Mouse (Mus musculus): ENCODE results near the gene Cd164l2. TPM values are rescaled to one million over a fixed set of nuclear protein-coding genes. Genes with fewer than 3 reads are reported as not detected.
A peak's percentile ranks its signal among the peaks of the same experiment; 100 is the strongest.

Cd164l2 gene
- total RNA-seq (2021): 1.4 and 1.5 TPM in 2 replicates
- long read RNA-seq, partial matches to known transcripts: 0 of 1 reads
- long read RNA-seq, other reads (novel, unspliced or antisense): 1 of 1 reads

DNA sequence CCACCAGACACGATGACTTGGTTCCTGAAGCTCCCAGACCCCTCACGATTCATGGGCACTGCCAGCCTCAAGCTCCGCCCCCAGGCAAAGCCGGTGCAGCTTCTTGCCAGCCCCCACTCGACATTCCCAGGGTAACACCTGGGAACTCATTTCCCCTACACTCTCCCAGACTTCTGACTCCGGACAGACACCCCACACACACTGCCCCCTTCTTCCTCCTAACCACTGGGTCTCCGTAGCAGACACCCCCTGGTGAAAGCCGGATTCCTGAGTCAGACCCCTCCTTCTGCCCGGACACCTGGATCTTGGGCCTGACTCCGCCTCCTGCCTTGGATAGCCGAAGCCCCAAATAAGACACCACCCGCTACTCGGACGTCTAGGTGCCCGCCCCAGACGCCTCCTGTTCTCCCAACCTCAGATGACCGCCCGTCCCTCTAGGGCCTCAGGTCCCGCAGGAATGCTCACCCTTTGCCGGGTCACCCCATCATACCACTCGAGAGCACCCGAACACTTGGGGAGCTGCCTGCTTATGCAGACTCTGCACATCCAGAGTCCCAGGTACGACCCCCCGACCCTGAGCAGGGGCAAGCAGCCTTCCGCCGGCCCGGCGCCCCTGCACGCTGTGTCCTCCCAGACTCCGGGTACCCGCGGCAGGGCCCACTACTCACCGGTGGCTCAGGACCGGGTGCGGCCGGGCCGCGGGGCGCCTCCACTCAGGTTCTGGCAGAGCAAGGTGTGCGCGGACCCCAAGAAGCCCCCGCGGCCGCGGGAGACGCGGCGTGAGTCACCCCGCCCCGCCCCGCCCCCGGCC, at the start of gene Cd164l2, which contains the start of gene Gpr3:
TSS of gene Cd164l2 (plus strand) at position 381 of the 811 bp plus-strand sequence.
TSS of gene Gpr3 (minus strand) at position 786 of the 811 bp plus-strand sequence.
- no peak for DNase-seq

DNA sequence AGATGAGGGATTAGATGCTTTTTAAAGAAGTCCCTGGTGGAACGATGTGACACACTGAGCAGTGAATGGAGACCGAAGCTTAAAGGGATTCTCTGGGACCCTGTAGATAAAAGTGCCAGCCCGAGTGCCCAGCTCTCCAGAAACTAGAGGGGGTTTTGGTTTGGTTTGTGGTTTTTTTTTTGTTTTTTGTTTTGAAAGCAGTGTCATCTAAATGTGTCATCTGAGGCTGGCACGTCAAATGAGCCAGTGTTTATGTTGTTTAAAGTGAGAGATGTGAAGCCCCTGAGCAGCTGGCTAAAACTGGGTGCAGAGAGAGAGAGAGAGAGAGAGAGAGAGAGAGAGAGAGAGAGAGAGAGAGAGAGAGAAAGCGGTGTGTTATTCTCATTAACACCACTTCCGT, 49.7 kb upstream of the Cd164l2 start:
- no peak for DNase-seq

DNA sequence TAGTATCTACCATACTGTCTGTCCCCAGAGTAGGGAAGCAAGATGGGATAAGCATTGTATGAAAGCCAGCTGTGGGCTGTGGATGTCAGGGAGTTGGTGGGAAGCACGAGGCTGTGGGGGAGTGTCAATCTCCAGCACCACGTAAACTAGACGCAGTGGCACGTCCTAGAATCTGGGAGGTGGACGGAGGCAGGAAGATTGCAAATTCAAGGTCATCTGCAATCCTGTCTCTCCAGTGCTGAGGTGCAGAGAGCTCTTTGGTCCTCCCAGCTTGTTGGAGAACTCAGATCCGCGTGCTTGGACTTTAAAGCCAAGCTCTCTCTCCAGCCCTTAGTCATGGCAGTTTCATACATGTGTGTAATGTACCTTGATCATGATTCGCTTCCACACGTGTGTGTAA, 45.2 kb upstream of the Cd164l2 start:
- no peak for DNase-seq

DNA sequence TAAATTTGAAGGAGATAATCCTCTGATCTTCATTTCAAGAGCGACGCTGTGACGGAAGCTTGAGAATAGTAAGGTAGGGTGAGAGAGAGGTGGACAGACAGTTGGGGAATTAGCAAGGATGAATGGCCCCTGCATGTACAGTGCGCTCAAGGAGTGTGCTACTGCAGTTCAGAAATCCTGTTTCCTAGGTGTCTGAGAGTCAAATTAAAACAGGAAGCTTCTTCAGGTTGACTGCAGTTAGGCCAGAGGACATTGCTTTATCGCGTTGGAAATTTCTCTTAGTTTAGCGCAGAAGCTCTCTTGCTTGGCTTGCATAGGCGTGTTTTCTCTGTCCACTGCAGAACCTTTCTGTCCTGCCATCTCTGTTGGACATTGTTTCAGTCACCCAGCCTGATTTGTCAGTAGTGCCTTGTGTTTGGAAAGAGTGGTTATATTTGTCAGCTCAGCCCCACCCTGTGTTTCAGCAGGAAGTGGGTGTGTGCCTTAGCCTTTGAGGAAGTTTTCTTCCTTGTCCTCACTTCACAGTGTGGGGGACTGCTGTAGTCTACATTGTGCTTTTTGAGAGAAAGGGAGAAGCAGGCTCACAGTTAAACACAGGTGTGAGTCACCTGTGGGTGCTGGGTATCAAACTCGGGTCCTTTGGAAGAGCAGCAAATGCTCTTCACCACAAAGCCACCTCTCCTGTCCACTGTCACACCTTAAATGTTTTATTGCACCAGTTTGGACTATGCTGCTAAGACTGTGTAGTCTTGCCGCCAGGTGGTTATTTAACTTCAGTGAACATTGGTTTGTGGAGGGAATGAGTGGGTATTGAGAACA, 42.5 kb upstream of the Cd164l2 start:
- DNase-seq: no peak

DNA sequence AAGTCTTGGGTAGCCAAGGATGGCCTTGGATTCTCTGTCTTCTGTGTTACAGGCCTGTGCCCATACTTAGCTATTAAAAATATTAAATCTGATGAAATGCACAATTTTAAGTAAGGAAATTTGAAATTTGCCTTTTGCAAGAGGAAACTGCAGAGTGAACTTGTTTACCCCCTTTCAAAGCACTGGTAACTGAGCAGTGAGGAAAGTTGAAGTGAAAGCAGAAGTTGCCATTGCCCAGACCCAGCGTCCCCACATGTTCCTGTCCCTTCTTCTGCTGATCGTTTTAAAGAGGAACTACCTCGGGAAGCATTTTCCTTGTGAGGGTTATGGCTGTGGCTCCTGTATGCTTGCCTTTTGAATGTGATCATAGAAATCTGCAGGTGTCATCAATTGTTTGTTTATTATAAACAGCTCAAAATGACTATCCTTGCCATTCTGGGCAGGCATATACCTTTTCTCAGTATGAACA, 41.8 kb upstream of the Cd164l2 start:
- DNase-seq: no peak

DNA sequence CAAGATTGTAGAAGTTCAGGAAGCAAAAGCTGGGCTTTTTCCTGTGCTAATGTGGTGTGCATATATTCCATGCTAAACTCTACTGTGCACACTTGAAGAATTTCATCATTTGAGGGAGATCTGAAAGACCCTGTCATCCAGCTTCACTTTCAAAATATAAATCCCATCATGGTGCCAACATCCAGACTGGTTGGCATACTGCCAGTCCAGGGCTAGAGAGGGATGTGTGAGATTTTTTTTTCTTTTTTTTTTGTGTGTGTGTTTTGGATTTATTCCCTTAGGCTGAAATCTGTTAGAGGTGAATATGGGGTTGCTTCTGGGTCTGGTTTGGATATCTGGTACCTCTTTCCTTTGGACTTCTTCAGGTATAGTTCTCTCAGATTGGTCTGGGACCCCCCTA, 41.3 kb upstream of the Cd164l2 start:
- no peak for DNase-seq

DNA sequence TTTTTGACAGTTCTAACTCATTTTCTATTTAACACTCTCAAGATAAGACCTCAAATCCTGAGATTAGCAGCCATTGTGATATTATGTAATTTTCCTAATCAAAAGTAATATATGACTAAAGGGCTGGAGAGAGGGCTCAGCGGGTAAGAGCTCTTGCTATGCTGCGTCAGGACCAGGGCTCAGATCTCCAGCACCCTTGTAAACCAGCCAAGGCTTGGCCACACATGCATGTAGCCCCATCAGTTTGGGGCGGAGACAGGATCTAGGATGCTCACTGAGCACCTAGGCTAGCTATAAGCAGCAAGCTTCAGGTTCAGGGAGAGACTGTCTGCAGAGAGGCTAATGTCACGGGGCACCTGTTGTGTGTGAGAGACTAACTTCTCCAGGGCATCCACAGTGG, 39.5 kb upstream of the Cd164l2 start:
- no peak for DNase-seq

DNA sequence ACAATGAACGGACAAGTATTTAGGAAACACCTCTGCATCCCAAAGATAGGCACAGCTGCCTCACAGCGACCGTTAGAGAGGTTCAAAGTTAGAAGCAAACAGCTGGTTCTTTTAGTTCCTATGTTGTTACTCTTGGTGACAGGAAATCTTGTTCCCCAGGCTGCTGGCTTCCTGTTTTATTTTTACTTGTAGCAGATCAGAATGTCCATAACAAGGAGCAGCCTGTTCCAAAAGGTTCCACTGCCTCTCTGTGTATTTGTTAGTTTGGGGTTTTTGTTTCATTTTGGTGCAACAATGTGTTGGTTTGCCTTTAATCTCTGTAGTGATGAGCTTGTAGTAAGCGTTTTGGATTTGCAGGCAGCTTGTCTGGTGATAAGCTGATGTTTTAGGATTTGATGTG, 37.6 kb upstream of the Cd164l2 start:
- no peak for DNase-seq

DNA sequence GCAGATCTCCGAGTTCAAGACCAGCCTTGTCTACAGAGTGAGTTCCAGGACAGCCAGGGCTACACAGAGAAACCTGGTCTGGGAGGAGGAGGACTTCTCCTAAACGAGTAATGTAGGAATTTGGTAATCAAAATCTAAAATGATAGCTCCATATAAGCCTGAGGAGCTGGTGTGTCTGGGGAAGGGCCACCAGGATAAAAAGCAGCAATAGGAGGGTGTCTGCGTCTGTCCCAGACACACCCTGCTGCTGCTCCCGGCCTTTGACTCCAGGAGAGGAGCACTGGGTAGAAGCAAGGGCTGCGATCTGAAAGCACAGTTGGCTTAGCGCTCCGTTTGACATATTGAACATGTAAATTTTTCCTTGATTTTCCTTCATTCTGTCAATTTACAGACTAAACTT, 36.7 kb upstream of the Cd164l2 start:
- no peak for DNase-seq

DNA sequence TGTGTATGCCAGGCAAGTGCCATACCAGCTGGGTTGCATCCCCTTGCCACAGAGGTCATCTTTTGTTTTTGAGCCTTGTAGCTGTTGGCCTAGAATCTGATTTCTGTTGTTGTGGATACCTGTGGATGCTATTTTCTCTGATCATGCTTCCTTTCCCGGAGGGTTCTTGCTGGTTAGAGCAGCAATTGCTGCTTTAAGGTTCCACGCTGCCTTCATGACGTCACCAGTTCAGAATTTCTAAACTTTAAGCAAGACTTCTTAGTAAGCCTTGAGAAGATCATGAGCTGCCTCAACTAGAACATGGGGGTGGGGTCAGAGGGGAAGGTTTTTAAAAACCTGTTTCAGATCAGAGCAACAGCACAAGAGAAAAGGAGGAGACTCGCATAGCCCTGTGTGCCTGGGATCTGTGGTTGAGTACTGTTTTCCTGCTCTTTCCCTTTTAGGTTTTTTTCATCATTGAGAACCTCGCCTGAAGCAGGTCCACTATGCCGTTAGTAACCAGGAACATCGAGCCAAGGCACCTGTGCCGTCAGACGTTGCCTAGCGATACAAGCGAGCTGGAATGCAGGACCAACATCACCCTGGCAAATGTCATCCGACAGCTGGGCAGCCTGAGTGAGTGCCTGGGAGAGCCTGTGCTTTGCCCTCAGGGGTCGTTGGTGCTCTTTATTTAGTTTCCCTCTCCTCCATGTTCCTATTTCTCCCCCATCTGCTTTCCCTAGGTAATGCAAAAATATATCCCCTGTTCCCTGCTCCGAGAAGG, 35.8 kb upstream of the Cd164l2 start:
- DNase-seq: no peak

DNA sequence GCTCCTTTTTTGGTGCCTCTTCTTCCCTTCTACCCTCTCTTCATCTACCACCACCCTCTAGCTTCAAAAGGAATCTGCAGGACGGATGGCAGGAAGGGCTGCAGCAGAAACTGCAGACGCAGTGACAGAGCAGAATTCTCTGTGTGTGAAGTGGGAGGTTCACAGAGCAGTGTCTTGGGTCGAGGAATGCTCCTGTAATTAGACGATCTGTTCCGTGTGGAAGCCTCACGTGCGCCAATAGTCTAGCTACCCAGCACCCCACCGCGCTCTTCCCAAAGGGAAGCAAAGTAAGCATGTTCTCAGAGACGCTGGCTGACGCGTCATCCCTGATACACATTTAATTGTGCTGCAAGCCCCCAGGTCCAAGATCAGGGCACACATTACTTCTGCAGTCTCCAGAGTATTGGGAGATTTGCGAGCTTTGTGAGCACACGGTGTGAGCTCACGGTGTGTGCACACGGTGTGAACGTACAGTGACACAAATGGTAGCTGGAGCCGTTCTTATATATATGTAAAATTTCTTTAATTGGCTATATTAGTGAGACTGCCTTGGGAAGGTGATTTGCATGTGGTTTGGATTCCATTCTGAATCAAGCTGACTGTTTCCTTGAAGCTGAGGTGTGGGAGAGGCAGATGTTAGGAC, 35.0 kb upstream of the Cd164l2 start:
- DNase-seq: no peak

DNA sequence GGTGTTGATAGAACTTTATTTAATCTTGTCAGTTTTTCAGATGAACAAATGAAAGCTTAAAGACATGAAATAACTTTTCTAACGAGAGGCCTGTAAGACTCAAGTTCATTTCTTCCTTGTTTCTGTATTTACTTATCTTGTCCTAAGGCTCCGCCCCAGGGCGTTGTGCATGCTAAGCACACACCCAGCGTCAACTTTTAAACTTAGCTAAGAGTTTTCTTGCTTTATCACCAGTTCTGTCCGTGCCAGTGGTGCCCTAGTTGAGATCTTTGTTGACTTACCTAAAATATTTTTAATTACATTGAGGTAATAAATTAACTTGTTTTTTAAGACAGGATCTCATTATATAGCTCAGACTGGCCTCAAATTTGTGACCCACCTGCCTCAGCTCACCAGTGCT, 33.6 kb upstream of the Cd164l2 start:
- no peak for DNase-seq

DNA sequence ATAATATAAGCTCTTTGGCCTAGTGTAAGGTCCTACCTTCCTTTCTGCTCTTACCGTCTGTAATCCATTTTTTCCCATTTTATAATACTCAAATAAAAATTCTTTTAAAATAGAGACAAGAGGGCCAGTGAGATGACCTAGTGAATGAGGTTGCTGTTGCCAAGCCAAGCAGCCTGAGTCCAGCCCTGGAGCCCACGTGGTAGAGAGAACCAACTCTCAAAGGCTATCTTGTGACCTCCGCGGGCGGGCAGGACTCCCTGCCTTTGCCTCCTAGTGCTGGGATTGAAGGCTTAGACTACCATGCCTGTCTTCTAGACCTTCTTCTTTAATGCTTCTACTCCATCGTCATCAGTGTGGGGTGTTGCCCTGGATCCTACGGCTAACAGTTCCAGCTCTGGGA, 32.7 kb upstream of the Cd164l2 start:
- DNase-seq: no peak

DNA sequence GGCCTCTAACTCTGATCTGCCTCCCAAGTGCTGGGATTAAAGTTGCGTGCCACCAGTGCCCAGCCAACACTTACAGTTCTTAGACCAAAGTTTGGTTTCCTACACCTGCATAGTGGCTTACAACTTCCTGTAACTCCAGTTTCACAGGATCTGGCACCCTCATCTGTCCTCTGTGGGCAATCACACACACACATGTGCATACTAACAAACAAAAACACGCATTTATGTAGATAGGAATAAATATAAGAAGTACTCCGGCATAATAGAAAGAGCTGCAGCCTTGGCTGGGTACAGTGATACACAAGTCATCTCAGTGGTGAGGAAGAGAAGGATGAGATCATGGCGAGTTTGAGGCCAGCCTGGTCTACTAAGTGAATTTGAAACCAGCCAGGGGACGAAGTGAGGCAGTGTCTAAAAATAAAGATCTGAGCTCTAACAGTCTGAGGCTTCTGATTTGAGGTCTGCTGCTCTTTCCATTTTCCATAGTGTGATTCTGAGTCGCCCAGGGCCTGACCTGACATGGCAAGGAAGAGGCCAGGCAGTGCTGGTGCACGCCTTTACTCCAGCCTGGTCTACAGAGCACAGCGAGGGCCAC, 29.4 kb upstream of the Cd164l2 start:
- DNase-seq: no peak

DNA sequence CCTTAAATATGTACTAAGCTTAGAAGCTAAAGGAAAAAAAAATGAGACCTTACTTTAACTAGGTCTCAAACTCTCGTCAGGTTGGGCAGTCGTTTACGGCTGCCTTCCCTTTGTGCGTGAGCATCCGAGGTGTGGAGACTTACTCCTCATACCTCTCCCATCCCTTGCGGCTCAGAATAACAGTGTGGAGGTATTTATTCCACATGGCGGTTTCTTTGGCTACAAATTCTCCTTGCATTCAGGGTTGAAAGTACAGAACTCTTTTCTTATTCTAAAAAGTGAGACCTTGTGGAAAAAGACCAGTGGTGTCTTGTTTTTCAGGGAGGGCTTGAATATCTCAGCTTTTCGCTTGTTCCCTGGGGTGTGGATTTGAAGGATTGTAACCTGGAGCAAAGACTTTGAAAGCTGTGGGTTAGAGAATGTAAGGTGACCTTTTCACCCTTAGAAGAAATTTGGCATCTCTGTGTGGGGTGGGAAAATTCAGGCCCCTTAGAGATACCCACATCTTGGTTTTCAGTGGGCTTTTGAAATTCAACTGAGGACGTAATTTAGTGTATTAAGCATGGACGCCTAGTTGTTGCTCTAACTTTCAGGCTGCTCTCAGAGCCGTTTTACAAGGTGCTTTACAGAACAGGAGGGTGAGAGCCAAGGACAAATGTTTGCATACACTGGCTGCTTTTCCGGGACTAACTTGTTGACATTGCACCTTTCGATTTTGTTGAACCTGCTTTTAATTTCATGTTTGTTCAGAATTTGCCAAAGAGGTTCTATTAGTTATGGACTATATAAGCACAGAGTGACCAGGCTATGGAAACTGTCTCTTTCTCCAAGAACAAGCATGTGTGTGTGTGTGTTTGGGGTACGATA, 27.7 kb upstream of the Cd164l2 start:
- no peak for DNase-seq

DNA sequence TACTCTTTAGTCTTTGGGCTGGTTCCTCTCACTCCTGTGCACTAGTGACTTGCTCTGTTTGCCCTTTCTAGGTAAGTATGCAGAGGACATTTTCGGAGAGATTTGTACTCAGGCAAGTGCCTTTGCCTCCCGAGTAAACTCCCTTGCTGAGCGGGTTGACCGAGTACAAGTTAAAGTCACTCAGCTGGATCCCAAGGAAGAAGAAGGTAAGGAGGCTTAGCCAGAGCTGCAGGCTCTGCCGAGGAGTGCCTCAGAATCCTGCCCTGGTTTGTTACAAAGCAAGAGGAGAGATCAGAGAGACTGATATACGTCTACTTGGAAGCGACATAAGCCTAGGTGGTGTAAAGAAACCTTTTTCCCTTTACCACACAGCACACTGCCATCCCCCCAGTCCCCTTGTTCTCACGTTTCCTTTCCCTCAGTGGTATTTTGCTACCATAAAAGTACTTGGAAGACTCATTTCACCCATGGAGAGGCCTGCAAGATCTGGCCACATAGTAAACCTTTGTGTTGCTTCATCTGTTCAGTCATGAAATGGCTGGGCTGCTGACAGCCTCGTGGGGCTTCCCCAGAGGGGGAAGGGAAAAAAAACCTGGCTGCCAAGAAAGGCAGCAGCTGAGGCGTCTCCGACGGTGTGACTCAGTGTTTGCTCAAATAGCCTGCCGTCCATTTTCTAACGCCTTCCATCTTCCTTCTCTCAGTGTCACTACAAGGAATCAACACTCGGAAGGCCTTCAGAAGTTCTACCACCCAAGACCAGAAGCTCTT, 26.8 kb upstream of the Cd164l2 start:
- DNase-seq: peak; percentile 26

DNA sequence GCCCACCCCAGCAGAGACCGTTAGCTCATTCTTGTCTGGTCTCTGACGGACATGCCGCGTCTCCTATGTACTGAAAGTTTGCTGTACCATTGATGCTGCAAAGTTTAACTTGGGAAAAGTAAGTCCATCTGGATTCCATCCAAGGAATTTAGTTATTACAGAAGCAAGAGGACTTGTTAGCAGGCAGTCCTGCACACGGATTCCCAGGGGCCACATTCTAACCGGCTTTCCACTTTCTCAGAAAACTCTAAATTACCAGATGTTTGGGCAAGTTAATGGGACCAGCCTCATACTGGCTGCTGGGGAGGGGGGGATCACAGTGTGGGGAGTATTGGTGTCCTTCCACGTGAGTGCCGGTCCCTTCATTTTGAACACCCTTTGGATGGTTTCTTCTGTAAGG, 26.0 kb upstream of the Cd164l2 start:
- DNase-seq: no peak

DNA sequence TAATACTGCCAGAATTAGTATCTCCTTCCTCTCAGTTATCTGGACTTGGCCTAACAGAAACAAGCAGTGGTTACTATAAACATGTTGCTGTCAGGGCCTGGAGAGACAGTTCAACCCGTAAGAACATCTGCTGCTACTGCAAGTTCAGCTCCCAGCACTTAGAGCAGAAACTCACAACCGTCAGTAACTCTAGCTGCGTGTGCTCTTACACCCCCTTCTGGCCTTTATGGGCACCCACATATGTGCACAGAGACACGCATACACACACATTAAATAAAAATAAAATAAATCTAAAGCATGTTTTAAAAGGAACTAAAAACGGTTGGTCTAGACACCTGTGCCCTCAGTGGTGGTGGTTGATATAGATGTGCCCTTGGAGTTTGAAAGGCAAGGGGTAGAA, 25.1 kb upstream of the Cd164l2 start:
- DNase-seq: no peak

DNA sequence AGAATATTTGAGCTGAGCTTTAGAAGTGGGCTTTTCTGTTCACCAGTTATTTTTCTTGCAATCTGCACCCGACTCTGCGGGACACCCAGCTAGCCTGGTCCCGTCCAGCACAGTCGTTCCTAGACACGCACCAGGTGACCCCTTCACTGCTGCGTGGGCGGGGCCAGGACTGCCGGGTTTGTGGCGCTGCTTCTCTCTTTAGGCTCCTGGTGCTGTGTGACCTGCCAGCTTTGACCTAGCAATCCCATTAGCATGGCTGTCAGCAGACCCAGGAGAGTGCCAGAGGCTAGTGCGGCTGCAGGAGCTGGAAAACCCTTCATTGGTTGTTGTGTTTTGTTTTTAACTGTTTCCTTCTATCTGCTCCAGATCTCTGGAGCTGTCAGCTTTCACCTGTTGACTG, 22.5 kb upstream of the Cd164l2 start:
- DNase-seq: no peak

DNA sequence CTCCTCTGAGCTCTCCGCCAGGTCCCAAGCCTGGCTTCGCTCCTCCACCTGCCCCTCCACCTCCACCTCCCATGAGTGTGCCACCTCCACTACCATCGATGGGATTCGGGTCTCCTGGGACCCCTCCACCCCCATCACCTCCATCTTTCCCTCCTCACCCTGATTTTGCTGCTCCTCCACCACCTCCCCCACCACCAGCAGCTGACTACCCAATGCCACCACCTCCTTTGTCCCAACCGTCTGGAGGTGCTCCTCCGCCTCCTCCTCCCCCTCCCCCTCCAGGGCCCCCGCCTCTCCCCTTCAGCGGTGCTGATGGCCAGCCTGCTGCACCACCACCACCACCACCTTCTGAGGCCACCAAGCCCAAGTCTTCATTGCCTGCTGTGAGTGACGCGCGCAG, 17.4 kb upstream of the Cd164l2 start:
- DNase-seq: no peak

Measured in adrenal gland, postnatal 25 days (tissue).